Mouse (Mus musculus) heart, adult 2 months (tissue): ENCODE measurements around the gene Csmd2. TPM values are rescaled to one million over a fixed set of nuclear protein-coding genes. Genes with fewer than 3 reads are reported as not detected.

Experiments
- DNase-seq, 2 experiments: peaks; one replicate each; pipeline ENCODE4 v3.0.0; 2021
- H3K27ac ChIP-seq: fragments of 200-600 bp; 2 replicates; pipeline ENCODE4 v1.8.1; 2022
- H3K27me3 ChIP-seq: fragments of 200-500 bp; 2 replicates; pipeline ENCODE4 v1.6.1; 2012; ENCODE audit warnings: mild to moderate bottlenecking, low read length, inconsistent platforms, mixed read lengths; ENCODE audit not compliant: control insufficient read depth, insufficient read depth
- H3K36me3 ChIP-seq: fragments of 200-500 bp; 2 replicates; pipeline ENCODE4 v1.6.1; 2012; ENCODE audit warnings: low read length, inconsistent platforms; ENCODE audit not compliant: control insufficient read depth, insufficient read depth
- H3K4me1 ChIP-seq: fragments of 200-500 bp; 2 replicates; pipeline ENCODE4 v1.6.1; 2011; ENCODE audit warnings: low read length; ENCODE audit not compliant: control insufficient read depth, insufficient read depth
- H3K4me3 ChIP-seq: fragments of 200-600 bp; 2 replicates; pipeline ENCODE4 v1.8.1; 2022
- H3K79me2 ChIP-seq: fragments of 200-500 bp; replicated peaks from 2 replicates; pipeline ENCODE4 v1.6.1; 2012; ENCODE audit warnings: mild to moderate bottlenecking, inconsistent platforms, low read length, moderate library complexity, mixed read lengths; ENCODE audit not compliant: control insufficient read depth, insufficient read depth
- H3K9ac ChIP-seq: fragments of 200-500 bp; 2 replicates; pipeline ENCODE4 v1.6.1; 2012; ENCODE audit warnings: low read depth, mild to moderate bottlenecking, control low read depth, inconsistent platforms, low read length, mixed read lengths
- CTCF ChIP-seq: fragments of 200-600 bp; IDR thresholded peaks from 2 replicates; pipeline ENCODE4 v1.8.1; 2022; ENCODE audit warnings: antibody characterized with exemption, mild to moderate bottlenecking, moderate library complexity
- EP300 ChIP-seq: fragments of 200-500 bp; IDR thresholded peaks from 2 replicates; pipeline ENCODE4 v1.6.1; 2011; ENCODE audit warnings: low read depth, low read length, control low read depth; ENCODE audit not compliant: insufficient read depth
- POLR2A ChIP-seq: fragments of 200-500 bp; IDR thresholded peaks from 2 replicates; pipeline ENCODE4 v1.6.1; 2011; ENCODE audit warnings: mild to moderate bottlenecking, low read depth, low read length, control low read depth; ENCODE audit not compliant: insufficient read depth
- WGBS: fragments of 180-500 bp; shearing (Covaris S2); methylation state at CpG from one replicate; pipeline ENCODE4 v1.1.7; 2018; 5-methylcytosine and 5-hydroxymethylcytosine counted together
- intact Hi-C: fragments of 180-260 bp; cut with DNase I; formaldehyde crosslinking; loops from one replicate; pipeline ENCODE4 v1.15.1; 2025
- polyA plus RNA-seq: library from polyadenylated mRNA; depleted of rRNA; stranded (reverse); fragments of >200 nt; gene quantifications from 2 replicates; pipeline ENCODE4 v1.2.3, GENCODE M21; 2012
- total RNA-seq, 2 experiments: library from RNA; stranded (reverse); gene quantifications; 2 replicates each; pipeline ENCODE4 v1.2.3; 2021

Gene Csmd2
- total and polyA plus RNA-seq, 3 experiments: not detected

DNA sequence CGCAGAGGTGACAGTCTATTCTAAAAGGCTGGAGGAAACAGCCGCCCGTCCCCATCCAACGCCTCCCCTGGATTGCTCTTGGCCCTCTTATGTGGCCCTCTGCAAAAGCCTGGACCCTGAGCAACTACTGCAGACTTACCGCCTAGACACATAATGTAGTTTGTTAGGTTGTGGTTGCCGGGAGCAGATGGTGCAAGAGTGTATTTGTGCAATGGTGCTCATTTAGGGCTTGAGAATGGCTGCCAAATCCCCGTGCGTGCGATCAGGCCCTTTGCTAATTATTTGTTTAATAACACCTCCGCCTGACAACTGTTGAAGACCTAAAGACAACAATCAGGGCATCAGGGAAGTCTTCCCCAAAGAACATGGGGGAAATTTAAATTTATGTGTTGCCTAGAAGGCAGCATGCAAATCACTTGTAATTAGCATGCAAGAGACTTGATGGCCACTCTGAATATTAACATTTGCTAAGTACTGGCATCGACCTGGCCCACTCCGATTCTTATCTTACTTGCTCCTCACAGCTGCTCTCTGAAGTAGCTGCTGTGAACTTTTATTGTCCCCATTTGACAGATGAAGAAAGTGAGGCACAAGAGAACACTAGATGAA lies 147.5 kb downstream of the Csmd2 start:
- TF ChIP-seq POLR2A (no peak), CTCF (no peak), EP300 (no peak)

DNA sequence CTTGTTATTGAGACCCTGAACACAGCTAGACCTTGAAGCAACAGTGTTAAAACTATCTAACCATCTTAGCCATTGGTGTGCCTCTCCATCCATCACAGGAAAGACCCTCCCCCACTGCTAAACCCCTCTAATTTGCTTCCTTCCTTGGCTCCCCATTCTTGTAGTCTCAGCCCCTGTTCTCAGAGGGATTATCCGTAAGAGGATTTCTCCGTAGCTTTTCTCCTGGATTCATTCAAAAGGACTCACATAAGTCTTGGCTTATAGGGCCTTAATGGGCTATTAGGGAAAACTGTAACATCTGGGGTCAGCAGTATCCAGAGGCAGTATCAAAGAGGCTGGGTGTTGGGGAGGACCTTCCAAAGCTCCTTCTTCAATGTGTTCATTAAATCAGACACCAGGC lies 152.3 kb downstream of the Csmd2 start:
- WGBS: 56% methylated on average over 2 of the region's 2 CpGs
- H3K27me3 ChIP-seq: no peaks in the 10 kb centered on the region
- TF ChIP-seq POLR2A (no peak), EP300 (no peak), CTCF (no peak)

More for the DNA sequence above, 147.5 kb downstream of the Csmd2 start:
- Histone ChIP-seq H3K79me2 (no peaks in the 10 kb centered on the region), H3K27me3 (no peaks in the 10 kb centered on the region), H3K36me3 (no peaks in the 10 kb centered on the region), H3K9ac (no peak overlapping the region), H3K27ac (no peak overlapping the region), H3K4me3 (no peak overlapping the region), H3K4me1 (no peaks in the 10 kb centered on the region)
- no peak for DNase-seq
- WGBS: 80% methylated on average over 12 of the region's 12 CpGs
- intact Hi-C loops: no loop called here

DNA sequence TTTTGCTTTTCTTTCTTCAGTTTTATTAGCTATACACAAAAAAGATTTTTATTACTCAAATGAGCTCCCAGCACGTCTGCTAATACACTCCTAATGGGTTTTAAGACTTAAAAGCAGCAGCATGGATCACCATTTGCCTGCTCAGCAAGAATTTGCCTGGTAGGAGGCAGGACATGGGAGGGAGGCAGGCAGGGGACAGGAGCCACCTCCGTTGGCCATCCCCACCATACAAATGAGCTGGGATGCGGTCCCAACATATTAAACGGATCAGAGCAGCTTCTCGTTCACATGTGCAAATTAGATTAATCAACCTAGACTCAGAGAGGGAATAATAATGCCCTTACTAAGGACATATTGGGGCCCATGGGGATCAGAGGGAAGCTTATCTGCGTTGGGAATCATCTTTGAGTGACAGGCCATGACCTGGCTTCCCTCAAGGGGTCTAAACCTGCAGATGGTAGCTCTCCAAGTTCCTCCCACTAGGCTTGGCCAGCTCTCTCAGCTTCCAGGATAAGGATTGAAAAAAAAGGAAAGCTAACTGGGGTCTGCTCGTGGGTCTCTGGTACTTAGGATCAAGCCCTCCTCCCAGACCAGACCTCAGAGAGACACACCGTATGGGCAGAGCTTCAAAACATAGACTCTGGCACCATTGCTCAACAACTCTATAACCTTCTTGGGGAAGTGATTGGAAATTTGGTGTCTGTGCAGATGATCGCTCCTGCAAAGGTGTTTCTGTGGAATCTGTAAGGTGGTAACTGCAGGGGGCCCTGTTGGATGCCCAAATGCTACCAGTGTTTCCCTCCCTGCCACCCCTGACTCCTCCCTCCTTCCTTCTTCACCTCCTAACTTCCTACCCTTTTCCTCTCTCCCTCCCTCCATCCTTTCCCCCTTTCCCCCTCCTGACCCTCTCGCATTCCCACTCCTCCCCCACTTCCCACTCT lies 153.8 kb downstream of the Csmd2 start:
- no peak overlapping the region for H3K27ac ChIP-seq
- no peaks in the 10 kb centered on the region for H3K79me2 ChIP-seq
- intact Hi-C loops: no loop called here
- H3K4me3 ChIP-seq: no peak overlapping the region
- H3K9ac ChIP-seq: no peak overlapping the region
- H3K36me3 ChIP-seq: no peaks in the 10 kb centered on the region
- no peaks in the 10 kb centered on the region for H3K4me1 ChIP-seq
- TF ChIP-seq POLR2A (no peak), EP300 (no peak), CTCF (no peak)
- no peaks in the 10 kb centered on the region for H3K27me3 ChIP-seq
- whole genome bisulfite sequencing: 38% methylated on average over 10 of the region's 10 CpGs
- DNase-seq: no peak

More for the DNA sequence above, 152.3 kb downstream of the Csmd2 start:
- Histone ChIP-seq H3K79me2 (no peaks in the 10 kb centered on the region), H3K4me1 (no peaks in the 10 kb centered on the region), H3K36me3 (no peaks in the 10 kb centered on the region), H3K4me3 (no peak overlapping the region), H3K9ac (no peak overlapping the region), H3K27ac (no peak overlapping the region)
- intact Hi-C loops: no loop called here
- no peak for DNase-seq

DNA sequence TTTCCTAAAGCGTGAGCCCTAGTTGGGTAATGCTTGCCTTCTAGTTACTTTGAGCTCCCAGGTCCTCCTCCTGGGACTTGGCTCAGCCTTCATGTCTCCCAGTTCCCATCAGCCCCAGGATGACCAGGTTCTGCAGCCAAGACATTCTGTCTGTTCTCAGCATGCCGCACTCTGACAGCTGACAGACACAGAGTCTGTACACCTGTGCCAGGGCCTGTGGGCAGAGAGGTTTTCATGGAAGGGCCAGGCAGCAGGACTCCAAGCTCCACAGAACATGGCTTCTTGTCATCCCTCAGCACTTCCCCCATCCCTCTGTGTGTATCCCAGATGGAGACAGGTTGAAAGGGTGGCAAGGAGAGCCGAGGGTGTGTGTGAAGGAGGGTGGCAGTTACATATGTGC lies 154.6 kb downstream of the Csmd2 start:
- TF ChIP-seq POLR2A (no peak), CTCF (no peak), EP300 (no peak)
- no peak overlapping the region for H3K4me3 ChIP-seq
- no peak overlapping the region for H3K9ac ChIP-seq
- no peaks in the 10 kb centered on the region for H3K79me2 ChIP-seq
- intact Hi-C loops: no loop called here
- H3K27me3 ChIP-seq: no peaks in the 10 kb centered on the region
- H3K27ac ChIP-seq: no peak overlapping the region
- DNase-seq: no peak
- H3K4me1 ChIP-seq: no peaks in the 10 kb centered on the region
- H3K36me3 ChIP-seq: no peaks in the 10 kb centered on the region
- 69% methylated on average over 3 of the region's 3 CpGs for WGBS

DNA sequence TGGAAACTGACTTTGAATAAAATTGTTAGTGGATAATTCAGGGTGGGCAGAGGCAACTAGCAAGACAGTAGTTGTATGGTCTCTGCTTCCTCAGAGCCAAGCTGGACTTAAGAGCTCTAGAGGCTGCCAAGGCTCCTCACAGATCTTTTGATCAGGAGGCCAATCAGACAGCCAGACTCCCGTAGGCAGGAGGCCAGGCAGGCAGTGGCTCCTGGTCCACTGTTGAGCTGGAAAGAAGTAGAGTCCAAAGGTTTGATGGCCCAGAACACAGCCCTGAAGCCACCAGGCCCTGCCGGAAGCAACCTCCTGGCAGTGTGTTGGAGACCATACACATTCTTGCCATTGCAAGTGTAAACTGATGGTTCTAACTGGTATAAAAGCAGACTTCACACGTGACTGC lies 155.5 kb downstream of the Csmd2 start:
- H3K4me1 ChIP-seq: no peaks in the 10 kb centered on the region

DNA sequence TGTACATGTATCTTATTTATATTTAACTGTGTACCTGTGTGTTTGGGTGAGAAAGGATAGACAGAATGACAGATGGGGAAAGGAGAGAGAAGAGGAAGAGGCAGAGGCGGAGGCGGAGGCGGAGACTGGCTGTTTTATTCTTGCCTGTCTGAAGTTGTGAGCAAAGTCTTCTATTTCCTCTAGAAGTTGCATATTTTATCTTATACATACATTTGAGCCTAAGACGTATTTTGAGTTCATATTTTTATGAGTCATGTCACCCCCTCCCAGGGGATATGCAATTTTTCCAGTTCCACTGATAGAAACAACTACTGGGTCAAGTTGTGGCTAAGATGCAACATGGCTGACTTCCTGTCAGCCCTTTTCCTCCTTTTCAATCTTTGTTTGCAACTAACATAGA lies 161.9 kb downstream of the Csmd2 start:
- intact Hi-C loops: no loop called here
- no peaks in the 10 kb centered on the region for H3K27me3 ChIP-seq
- H3K79me2 ChIP-seq: no peaks in the 10 kb centered on the region
- H3K4me3 ChIP-seq: no peak overlapping the region
- TF ChIP-seq EP300 (no peak), CTCF (no peak), POLR2A (no peak)
- H3K36me3 ChIP-seq: no peaks in the 10 kb centered on the region
- no peak for DNase-seq
- no peak overlapping the region for H3K27ac ChIP-seq
- H3K9ac ChIP-seq: no peak overlapping the region
- no peaks in the 10 kb centered on the region for H3K4me1 ChIP-seq
- 73% methylated on average over 4 of the region's 4 CpGs for WGBS

More for the DNA sequence above, 155.5 kb downstream of the Csmd2 start:
- H3K9ac ChIP-seq: no peak overlapping the region
- TF ChIP-seq POLR2A (no peak), CTCF (no peak), EP300 (no peak)
- DNase-seq: no peak
- intact Hi-C loops: no loop called here
- H3K4me3 ChIP-seq: no peak overlapping the region
- H3K27ac ChIP-seq: no peak overlapping the region
- no peaks in the 10 kb centered on the region for H3K79me2 ChIP-seq
- H3K36me3 ChIP-seq: no peaks in the 10 kb centered on the region
- WGBS: 72% methylated on average over 3 of the region's 3 CpGs
- H3K27me3 ChIP-seq: no peaks in the 10 kb centered on the region
